Mouse (Mus musculus) neural tube, embryonic 10.5 days (tissue): Measurements from ENCODE around the gene Olfr291.

Experiments used
- DNase-seq: peaks from one replicate; pipeline ENCODE4 v3.0.0-alpha.2; 2017; ENCODE audit warnings: low spot score; ENCODE audit errors: extremely low spot score

Gene Olfr291

GRCm38 (mm10) chr7:84853253-84853652 lies at the start of gene Olfr291:
Olfr291 (plus strand) TSS chr7:84853553.
- no peak for DNase-seq

- no peak for DNase-seq
Observed at GRCm38 (mm10) chr7:84805224-84805623, 48.1 kb upstream of the Olfr291 start.

- DNase-seq = no peak
Observed at GRCm38 (mm10) chr7:84806159-84806558, 47.2 kb upstream of the Olfr291 start.

- no peak for DNase-seq
Observed at GRCm38 (mm10) chr7:84884530-84884929, 31.2 kb downstream of the Olfr291 start.
